Mouse (Mus musculus) lung, adult 2 months (tissue): ENCODE data around the gene Apela. TPM values are rescaled to one million over a fixed set of nuclear protein-coding genes. Genes with fewer than 3 reads are reported as not detected.

ENCODE experiments used
- DNase-seq: peaks from one replicate; pipeline ENCODE4 v3.0.0; 2022
- H3K4me1 ChIP-seq: fragments of 200-500 bp; 2 replicates; pipeline ENCODE4 v1.6.1; 2011; ENCODE audit warnings: low read length; ENCODE audit not compliant: control insufficient read depth, insufficient read depth
- H3K4me3 ChIP-seq: fragments of 200-500 bp; replicated peaks from 2 replicates; pipeline ENCODE3; 2011; ENCODE audit warnings: low read depth, mild to moderate bottlenecking, control low read depth, low read length; ENCODE audit errors: extremely low read depth
- CTCF ChIP-seq: fragments of 200-500 bp; IDR thresholded peaks from 2 replicates; pipeline ENCODE4 v1.5.1; 2011; ENCODE audit warnings: mild to moderate bottlenecking, low read length, control low read depth; ENCODE audit not compliant: insufficient read depth
- POLR2A ChIP-seq: fragments of 200-500 bp; IDR thresholded peaks from 2 replicates; pipeline ENCODE4 v1.6.1; 2011; ENCODE audit warnings: low read depth, mild to moderate bottlenecking, control low read depth, low read length, borderline replicate concordance; ENCODE audit errors: extremely low read depth
- WGBS: fragments of 180-500 bp; shearing (Covaris S2); methylation state at CpG from one replicate; pipeline ENCODE4 v1.1.7; 2018; 5-methylcytosine and 5-hydroxymethylcytosine counted together
- polyA plus RNA-seq: library from polyadenylated mRNA; depleted of rRNA; stranded (reverse); fragments of >200 nt; gene quantifications from 2 replicates; pipeline ENCODE4 v1.2.3, GENCODE M21; 2012

The Apela gene
- polyA plus RNA-seq, 1 experiment = not detected

DNA sequence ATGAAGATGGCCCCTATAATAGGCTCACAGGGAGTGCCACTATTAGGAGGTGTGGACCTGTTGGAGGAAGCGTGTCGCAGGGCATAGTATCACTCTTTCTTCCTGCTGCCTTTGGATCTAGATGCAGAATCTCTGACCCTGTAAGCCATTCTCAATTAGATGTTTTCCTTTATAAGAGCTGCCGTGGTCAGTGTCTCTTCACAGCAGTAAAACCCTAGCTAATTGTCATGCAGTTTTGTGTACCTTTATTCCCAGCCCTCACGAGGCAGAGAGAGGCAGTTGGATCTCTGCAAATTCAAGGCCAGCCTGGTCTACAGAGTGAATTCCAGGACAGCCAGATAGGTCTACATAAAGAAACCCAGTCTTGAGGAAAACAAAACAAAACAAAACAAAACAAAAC, 25.1 kb upstream of the Apela start:
- no peaks in the 10 kb centered on the region for H3K4me1 ChIP-seq
- no peak for DNase-seq
- no peak overlapping the region for H3K4me3 ChIP-seq
- 82% methylated on average over 4 of the region's 4 CpGs for WGBS
- no peak for TF ChIP-seq POLR2A
- TF ChIP-seq CTCF = no peak

DNA sequence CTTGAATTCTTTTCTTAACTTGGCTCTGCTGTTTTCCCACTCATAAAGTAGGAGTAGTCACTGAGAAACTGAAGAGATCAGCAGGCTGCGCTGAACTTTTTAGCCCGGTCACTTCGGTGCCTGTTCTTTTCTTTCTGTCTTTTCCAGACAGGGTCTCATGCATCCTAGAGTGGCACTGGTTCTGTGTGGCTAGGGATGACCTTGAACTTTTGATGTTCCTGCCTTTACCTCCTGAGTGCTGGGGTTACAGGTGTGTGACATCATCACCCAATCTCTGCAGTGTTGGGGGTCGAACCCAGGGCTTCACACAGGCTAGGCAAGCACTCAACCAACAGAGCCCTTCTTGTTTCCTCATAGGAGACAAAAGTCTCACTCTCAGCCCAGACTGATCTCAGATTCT, 19.6 kb upstream of the Apela start:
- TF ChIP-seq CTCF (no peak), POLR2A (no peak)
- no peak for DNase-seq
- H3K4me3 ChIP-seq = no peak overlapping the region
- H3K4me1 ChIP-seq = no peaks in the 10 kb centered on the region
- 90% methylated on average over 4 of the region's 4 CpGs for WGBS

DNA sequence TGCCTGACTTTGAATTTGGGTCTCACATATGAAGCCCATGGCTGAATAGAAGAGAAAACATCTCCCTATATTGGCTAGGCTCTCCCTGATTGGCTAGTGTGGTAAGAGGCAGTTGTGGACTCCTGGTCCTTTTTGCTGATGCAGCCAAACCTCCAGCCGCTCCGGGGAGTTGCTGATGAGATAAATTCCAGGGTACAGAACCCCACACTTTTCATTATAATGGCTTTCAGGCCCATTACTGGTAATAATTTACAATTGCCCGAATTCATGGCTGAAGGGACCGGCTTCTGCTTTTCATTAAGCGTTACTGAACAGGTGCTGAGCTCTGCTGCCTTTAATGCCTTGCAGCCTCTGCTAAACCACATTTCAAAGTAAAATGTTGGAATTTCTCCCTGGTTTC, 16.8 kb upstream of the Apela start:
- 72% methylated on average over 5 of the region's 5 CpGs for WGBS
- TF ChIP-seq POLR2A (no peak), CTCF (no peak)
- no peak for DNase-seq
- no peaks in the 10 kb centered on the region for H3K4me1 ChIP-seq
- no peak overlapping the region for H3K4me3 ChIP-seq

DNA sequence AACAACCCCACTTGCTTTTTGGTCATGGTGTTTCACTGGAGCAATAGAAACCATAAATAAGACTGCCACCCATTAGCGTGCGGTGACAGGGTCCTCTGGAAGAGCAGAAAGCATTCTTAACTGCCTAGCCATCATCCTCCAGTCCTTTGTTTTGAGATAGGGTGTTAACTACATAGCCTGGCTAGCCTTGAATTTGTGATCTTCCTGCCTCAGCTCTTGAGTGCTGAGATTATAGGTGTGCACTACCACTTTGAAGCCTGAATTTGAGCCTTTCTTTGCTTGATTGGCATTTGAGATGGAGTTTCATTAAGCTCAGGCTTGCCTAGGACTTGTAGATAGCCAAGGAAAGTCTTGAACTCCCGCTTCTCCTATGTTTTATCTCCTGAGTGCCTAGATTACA, 16.4 kb upstream of the Apela start:
- no peaks in the 10 kb centered on the region for H3K4me1 ChIP-seq
- TF ChIP-seq CTCF = no peak
- TF ChIP-seq POLR2A = no peak
- H3K4me3 ChIP-seq = no peak overlapping the region
- WGBS = 78% methylated on average over 3 of the region's 3 CpGs
- DNase-seq = no peak

DNA sequence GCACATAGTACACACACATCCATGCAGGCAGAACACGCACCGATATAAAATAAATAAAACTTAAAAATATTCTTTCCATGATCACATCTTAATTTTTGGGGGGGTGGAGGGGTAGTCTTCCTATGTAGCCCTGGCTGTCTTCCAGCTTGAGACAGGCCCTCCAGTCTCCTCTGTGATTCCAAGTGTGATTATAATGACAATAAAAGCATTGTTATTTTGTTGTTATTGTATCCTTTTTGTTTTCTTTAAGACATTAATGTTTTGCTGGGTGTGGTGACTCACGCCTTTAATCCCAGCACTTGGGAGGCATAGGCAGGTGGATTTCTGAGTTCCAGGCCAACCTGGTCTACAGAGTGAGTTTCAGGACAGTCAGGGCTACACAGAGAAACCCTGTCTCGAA, 10.7 kb upstream of the Apela start:
- no peak for DNase-seq
- 77% methylated on average over 4 of the region's 4 CpGs for WGBS
- Histone ChIP-seq H3K4me1 (no peaks in the 10 kb centered on the region), H3K4me3 (no peak overlapping the region)
- TF ChIP-seq POLR2A = no peak
- no peak for TF ChIP-seq CTCF

DNA sequence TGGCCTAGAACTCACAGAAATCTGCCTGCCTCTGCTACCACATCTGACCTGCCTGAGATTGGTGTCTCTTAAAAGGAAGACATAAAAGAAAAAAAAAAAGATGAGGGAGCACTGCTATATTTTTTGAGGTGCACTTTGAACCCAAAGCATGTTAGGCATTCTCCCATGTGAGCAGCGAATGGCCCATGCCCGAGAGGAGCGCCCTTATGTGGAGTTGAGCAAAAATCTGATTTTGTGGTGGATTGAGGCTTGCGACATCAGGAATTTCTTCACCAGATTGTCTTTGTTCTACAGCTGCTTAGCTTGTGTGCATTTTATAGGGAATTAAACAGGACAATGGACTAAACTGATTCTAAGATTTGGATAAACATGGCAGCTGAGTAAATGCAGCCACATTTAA, 10.1 kb upstream of the Apela start:
- H3K4me3 ChIP-seq = no peak overlapping the region
- TF ChIP-seq POLR2A (no peak), CTCF (no peak)
- 87% methylated on average over 4 of the region's 4 CpGs for WGBS
- H3K4me1 ChIP-seq = no peaks in the 10 kb centered on the region
- no peak for DNase-seq

DNA sequence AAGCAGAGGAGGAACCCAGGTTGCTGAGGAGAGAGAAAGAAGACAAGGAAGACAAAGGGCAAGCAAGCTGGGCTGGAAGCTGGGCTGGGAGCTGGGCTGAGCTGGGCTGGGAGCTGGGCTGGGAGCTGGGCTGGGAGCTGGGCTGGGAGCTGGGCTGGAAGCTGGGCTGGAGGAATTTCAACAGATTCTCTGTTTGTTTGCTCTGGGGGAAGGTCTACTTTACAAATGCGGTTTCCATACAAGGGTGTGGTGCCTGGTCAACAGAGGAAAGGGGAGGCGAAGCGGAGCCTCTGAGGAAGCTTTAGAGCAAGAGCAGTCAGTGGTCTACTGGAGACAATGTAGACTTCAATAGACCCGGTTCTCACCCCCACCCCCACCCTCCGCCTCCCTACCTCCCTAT, 9.4 kb upstream of the Apela start:
- Histone ChIP-seq H3K4me3 (no peak overlapping the region), H3K4me1 (no peaks in the 10 kb centered on the region)
- TF ChIP-seq CTCF (no peak), POLR2A (no peak)
- 47% methylated on average over 5 of the region's 5 CpGs for WGBS
- DNase-seq = no peak

DNA sequence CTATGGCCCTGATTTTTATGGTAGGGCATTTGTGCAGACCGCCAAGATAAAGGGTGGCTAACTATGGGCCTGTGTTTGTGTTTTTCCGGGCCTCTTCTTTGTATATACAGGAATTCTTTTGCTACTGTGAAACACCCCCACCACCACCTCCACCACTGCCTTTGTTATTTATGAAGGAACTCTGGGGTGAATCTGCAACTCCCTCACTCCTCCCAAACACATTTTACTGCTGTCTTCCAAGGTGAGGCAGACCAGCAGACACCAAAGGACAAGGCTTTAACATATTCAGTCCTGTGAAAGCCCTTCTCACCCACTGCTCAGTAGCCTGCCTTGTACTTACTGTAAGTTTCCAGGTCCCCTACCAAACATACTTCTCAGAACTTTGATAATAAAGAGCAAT, 3.0 kb downstream of the Apela start:
- Histone ChIP-seq H3K4me3 (no peak overlapping the region), H3K4me1 (no peaks in the 10 kb centered on the region; the same call in 1 of the 2 replicates)
- no peak for DNase-seq
- WGBS = 47% methylated on average over 2 of the region's 2 CpGs
- no peak for TF ChIP-seq POLR2A

DNA sequence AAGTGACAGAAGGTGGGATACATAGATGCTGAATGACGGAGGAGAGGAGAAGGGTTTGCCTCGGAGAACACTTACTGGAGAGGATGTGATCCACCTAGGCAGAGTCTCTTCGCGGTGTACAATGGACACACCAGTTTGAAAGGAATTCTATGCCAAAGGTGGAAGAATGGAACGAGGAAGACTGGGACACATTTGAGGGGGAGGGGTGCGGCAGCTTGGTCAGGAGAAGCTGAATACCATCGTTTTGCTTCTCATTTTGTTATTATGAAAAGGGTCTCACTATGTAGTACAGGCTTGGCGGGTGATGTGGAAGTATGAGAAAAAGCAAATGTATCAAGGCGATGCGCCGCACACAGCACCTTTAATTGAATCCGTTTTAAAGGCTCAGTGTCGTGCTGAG, 4.1 kb downstream of the Apela start:
- TF ChIP-seq CTCF (no peak), POLR2A (no peak)
- Histone ChIP-seq H3K4me1 (no peaks in the 10 kb centered on the region; the same call in 1 of the 2 replicates), H3K4me3 (no peak overlapping the region)
- DNase-seq = no peak
- 82% methylated on average over 13 of the region's 13 CpGs for WGBS

DNA sequence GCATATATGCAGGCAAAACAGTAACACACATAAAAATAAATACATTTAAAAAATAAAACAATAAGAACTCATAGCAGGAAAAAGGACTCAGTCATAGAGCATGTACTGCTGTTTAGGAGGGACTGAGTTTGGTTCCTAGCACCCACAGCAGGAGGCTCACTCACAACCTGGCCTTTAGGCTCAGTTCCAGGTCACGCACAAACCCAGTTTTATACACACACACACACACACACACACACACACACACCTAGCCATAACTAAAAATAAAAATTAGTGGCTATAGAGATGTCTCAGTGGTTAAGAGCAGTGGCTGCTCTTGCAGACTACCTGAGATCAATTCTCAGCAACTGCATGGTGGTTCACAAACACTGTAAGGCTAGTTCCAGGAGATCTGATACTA, 5.0 kb downstream of the Apela start:
- Histone ChIP-seq H3K4me3 (no peak overlapping the region), H3K4me1 (no peaks in the 10 kb centered on the region; the same call in 1 of the 2 replicates)
- no peak for DNase-seq
- 90% methylated on average over 1 of the region's 1 CpGs for WGBS
- TF ChIP-seq POLR2A (no peak), CTCF (no peak)
